Mouse (Mus musculus) c-Kit-positive CD71-negative TER-119-negative erythroid progenitor cells, embryonic 14.5 days (primary cell): Measurements from ENCODE around the gene Mrtfb.

Source experiments
- DNase-seq: peaks from one replicate; pipeline ENCODE4 v3.0.0-alpha.2; 2013; ENCODE audit warnings: low read depth

The Mrtfb gene

DNA sequence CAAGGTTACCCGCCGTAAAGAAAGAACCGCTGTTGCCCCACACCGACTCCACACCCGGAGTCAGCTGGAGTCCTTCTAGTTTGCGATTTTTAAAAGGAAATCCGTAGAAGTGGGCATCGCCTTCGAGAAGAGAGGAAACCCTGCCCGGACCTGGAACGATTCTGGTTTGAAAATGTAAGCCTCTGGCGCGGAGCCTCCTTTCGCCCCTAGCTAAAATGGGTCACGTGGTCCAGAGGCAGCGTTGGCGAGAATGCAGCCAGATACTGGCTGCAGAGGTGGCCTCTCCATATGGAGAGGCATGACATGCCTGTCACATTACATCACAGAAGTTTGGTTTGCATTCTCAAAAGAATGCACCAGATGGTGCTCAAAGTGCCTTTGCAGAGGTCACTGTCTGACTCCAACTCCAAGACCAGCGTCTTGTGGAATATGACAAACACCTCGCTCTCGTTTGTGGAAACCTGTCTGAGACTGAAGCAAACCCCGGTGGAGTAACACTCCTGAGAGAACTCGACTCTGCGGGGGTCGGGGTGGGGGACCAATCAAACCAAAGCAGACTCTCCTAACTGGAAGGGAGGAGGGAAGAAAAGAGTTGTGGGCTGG, 181.6 kb downstream of the Mrtfb start:
- peak; percentile 48 for DNase-seq

GRCm38 (mm10) chr16:13440468-13440867, 184.2 kb downstream of the Mrtfb start:
- DNase-seq: no peak

DNA sequence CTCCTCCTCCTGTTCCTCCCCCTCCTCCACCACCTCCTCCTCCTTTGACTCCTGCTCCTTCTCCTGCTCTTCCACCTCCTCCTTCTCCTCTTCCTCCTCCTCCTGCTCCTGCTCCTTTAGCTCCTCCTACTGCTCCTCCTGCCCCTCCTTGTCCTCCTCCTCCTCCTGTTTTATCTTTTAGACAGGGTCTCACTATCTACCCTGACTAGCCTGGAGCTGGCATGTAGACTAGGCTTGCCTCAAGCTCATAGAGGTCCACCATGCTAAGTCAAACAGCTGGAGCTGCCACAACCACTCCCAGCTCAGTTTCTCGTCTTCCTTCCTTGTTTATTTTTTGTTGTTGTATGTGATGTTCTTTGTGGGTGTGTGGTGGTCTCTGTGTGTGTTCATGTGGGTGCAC, 187.5 kb downstream of the Mrtfb start:
- DNase-seq: no peak

DNA sequence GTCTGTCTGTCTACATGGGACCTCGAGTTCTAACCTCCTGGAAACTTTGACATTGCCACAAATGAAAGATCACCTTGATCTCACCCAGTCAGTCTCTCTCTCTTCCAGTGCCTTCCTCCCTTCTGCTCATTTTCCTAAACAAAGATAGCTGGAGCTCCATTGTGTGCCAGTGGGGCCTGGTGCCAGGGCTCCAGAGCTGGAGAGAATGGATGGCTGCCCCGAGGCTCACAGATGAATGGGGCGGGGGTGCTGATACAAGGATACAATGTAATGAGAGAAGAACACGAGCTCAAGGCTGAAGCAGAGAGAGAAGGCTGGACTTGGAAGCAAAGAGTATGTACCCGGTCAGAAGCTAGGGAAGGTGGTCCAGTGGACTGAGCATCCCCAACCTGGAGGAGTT, 189.2 kb downstream of the Mrtfb start:
- DNase-seq: no peak

- no peak for DNase-seq
Measured at GRCm38 (mm10) chr16:13446488-13446887, 190.2 kb downstream of the Mrtfb start.

GRCm38 (mm10) chr16:13446971-13447283, 190.6 kb downstream of the Mrtfb start:
- no peak for DNase-seq

- DNase-seq: no peak
Measured at GRCm38 (mm10) chr16:13447284-13448050, 191.2 kb downstream of the Mrtfb start.

DNA sequence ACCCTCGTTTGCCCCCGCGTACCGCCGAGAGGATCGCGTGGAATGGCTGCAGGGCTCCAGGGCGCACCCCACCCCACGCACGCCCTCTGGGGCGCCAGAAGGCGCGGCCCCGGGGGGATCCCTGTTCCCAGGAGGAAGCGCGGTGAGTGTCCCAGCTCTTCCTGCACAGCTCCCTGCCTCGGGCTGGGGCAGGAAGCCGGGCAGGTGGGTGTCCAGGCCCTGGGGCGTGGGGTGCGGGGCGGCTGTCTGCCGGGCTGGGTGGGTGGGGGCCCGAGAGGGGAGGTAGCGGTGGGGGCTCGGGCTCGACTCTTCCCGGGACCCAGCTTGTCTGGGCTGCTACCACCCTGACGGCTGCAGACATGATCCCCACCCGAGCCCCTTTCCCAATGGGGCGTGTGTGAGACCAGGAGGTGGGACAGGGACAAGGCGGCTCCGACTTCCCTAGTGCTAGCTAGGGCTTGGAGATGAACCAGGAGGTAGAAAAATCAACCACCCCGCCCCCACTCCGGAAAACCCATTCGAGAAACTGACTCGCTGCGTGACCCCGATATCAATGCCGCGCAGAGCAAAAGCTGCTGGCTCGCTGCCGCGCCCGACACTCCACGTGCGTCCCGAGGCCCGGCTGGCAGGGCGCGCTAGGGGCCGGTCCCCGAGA, 191.9 kb downstream of the Mrtfb start:
- no peak for DNase-seq

DNA sequence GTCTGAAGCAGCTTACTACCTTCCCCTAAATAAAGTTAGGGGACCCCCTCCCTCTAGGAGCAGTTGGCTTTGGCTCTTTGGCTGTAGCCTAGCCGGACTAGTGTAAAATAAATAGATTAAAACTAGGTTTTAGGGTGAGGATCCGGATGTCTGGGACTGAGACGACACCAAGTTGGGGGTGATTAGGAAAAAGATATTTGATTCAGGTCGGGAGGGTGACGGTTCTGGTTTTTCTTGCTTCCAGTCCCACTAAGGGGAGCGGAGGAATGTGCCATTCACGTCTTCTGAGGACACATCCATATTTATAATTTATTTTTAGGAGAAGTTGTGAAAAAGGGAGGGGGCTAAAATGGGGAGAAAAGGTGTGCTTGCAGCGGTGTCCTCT, 192.4 kb downstream of the Mrtfb start:
- DNase-seq: no peak

DNA sequence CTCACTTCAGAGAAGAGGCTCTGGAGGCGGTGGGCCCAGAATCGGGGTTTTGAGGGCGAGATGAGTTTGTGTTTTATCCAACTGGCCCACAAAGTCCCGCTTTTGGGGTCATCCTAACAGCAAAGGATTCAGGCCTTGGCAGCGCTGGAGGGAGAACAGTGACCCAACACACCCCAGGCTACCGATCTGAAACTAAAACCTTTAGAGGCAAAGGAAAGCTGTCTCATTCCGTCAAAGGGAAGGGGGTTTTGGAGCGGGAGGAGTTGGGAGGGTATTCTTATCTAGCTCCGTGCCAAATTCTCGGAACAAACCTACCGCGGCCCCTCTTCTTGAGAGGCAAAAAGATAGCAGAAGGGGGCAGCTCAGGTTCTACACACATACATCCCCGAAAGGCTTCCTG, 193.2 kb downstream of the Mrtfb start:
- no peak for DNase-seq

GRCm38 (mm10) chr16:13450831-13451230, 194.6 kb downstream of the Mrtfb start:
- DNase-seq: no peak

- DNase-seq: no peak
Measured at GRCm38 (mm10) chr16:13451991-13452390, 195.7 kb downstream of the Mrtfb start.

- no peak for DNase-seq
Measured at GRCm38 (mm10) chr16:13452661-13453060, 196.4 kb downstream of the Mrtfb start.

- DNase-seq: no peak
Measured at GRCm38 (mm10) chr16:13454026-13454600, 197.8 kb downstream of the Mrtfb start.

GRCm38 (mm10) chr16:13455560-13455959, 199.3 kb downstream of the Mrtfb start:
- no peak for DNase-seq

GRCm38 (mm10) chr16:13458556-13458955, 202.3 kb downstream of the Mrtfb start:
- no peak for DNase-seq

DNA sequence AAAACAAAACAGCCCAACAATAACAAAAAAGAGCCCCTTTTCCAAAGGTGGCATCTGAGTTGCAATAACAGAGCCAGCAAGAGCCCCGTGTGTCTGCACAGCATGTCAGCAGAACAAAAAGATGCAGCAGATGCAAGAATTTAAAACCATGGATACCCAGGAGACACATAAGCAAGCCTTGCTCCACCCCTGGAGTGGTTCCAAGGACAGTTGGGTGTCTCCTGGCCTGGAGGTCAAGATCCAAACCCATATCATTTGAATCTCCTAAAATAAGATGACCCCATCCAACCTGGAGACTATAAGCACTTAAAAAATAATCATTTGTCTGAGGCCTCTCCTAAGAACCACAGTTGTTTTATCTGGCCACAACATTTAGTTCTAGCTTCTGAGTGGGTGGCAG, 203.8 kb downstream of the Mrtfb start:
- no peak for DNase-seq

GRCm38 (mm10) chr16:13460777-13461408, 204.6 kb downstream of the Mrtfb start:
- no peak for DNase-seq

- no peak for DNase-seq
Measured at GRCm38 (mm10) chr16:13464662-13465061, 208.4 kb downstream of the Mrtfb start.
